Mouse (Mus musculus) frontal cortex, postnatal 10 days (tissue): ENCODE measurements at regions not wholly inside any gene's neighbourhood (a gene's known extent, or its start where the extent isn't known, plus 50 kb on each side); places are given as distances from the start of the nearest gene placed in this dataset.

Experiments
- DNase-seq, 2 experiments: peaks; one replicate each; pipeline ENCODE4 v3.0.0; 2022; ENCODE audit warnings: low spot score in 2 of 2, mixed read lengths in 1 of 2

- no peak for DNase-seq
These were observed 227.2 kb upstream of the Zfp637 start for GRCm38 (mm10) chr6:117613656-117614350.

GRCm38 (mm10) chr6:117614386-117614785 lies 226.6 kb upstream of the Zfp637 start:
- DNase-seq = no peak

- DNase-seq = no peak
These were observed 223.8 kb upstream of the Zfp637 start for GRCm38 (mm10) chr6:117617168-117617567.

- DNase-seq = no peak
These were observed 223.0 kb upstream of the Zfp637 start for GRCm38 (mm10) chr6:117617951-117618350.

GRCm38 (mm10) chr6:117619606-117620005 lies 221.4 kb upstream of the Zfp637 start:
- DNase-seq = no peak

- DNase-seq = no peak
These were observed 218.5 kb upstream of the Zfp637 start for GRCm38 (mm10) chr6:117622446-117622845.

- no peak for DNase-seq
These were observed 218.0 kb upstream of the Zfp637 start for GRCm38 (mm10) chr6:117622946-117623345.

GRCm38 (mm10) chr6:117625716-117626115 lies 215.3 kb upstream of the Zfp637 start:
- DNase-seq = no peak

- DNase-seq = no peak
These were observed 213.5 kb upstream of the Zfp637 start for GRCm38 (mm10) chr6:117627461-117627860.

GRCm38 (mm10) chr6:117646628-117647027 lies 194.4 kb upstream of the Zfp637 start:
- no peak for DNase-seq

GRCm38 (mm10) chr6:117650541-117650940 lies 190.4 kb upstream of the Zfp637 start:
- no peak for DNase-seq

- no peak for DNase-seq
These were observed 189.4 kb upstream of the Zfp637 start for GRCm38 (mm10) chr6:117651551-117651950.

GRCm38 (mm10) chr6:117652012-117652411 lies 189.0 kb upstream of the Zfp637 start:
- no peak for DNase-seq

- no peak for DNase-seq
These were observed 188.1 kb upstream of the Zfp637 start for GRCm38 (mm10) chr6:117652917-117653316.

- no peak for DNase-seq
These were observed 187.0 kb upstream of the Zfp637 start for GRCm38 (mm10) chr6:117653886-117654425.

- no peak for DNase-seq
These were observed 185.0 kb upstream of the Zfp637 start for GRCm38 (mm10) chr6:117655986-117656385.

GRCm38 (mm10) chr6:117660576-117660975 lies 180.4 kb upstream of the Zfp637 start:
- no peak for DNase-seq

- no peak for DNase-seq
These were observed 178.3 kb upstream of the Zfp637 start for GRCm38 (mm10) chr6:117662635-117663034.

- no peak for DNase-seq
These were observed 170.6 kb upstream of the Zfp637 start for GRCm38 (mm10) chr6:117670337-117670736.

GRCm38 (mm10) chr6:117670792-117671525 lies 170.0 kb upstream of the Zfp637 start:
- DNase-seq = no peak

GRCm38 (mm10) chr6:117675059-117675800 lies 165.8 kb upstream of the Zfp637 start:
- no peak for DNase-seq
